Mouse (Mus musculus): ENCODE results near the gene Rarres1.

Gene Rarres1

DNA sequence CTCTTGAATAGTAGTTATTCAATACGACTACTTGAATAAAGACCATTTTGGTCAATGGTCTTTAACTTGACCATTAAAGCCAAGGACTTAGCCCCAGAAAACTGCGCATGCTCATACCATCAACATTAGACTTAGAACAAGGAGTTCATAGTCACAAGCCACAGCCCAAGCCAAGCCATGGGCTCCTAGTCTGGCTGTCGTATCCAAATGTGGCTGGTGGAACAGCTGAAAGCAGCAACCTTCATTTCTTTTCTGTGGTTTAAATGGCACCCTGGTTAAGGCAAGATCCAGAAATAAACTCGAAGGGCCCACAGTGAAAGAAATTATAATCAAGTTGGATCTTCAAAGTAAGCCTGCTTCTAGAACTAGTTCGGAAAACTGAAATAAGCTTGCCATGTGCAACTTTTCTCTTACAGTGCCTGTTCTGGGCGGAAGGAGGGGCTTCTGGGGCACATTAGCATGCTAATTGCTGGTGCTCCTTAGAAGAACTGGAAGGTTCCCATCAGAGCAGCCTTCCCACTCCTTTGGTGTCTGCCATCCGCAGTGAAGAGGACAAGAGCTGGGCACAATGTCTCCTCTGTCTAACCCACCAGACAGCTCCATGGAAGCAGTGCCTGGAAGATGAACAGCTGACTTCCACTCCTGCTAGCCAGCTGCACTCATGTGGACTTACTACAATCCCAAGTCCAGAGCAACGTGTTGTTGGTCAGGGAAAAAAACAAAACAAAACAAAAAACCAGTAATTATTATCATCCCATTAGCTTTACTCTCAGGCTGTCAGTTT, 23.0 kb downstream of the Rarres1 start:
- DNase-seq, result no peak

DNA sequence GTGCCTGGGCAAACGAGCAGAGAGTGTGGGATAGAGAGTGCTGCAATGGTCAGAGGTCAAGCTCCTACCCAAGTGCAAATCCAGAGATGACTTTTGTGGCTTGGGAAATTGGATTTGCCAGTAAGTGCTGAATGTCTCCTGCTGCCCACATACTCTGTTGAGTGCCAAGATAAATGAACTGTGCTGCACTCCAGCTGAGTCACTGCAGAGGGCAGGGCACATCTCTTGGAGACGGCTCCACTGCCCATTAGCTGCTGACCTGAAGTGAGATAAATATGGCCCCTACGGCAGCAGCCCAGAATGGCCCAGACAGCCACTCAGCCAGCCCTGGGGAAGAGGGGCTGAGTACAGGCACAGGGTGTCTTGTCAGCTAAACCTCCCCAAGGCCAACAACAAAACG, 25.2 kb downstream of the Rarres1 start:
- DNase-seq, result no peak

DNA sequence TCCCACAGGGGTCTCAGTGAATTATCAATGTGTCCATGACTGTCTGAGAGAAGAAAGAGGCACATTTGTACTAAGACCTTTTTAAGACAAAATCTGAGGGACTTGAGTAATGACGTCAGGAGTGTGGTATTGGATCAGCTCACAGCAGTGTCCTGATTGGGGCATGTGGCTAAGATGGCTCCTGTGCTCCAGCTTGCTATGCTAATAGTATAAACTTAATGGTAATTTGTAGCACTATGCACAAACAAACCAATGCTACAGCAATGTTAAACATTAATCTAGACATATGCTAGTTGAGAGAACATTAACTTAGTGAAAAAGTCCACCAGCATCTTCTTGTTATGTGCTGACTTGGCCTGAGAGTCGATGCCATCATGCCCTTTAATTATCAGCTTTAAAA, 30.1 kb downstream of the Rarres1 start:
- DNase-seq, result no peak

DNA sequence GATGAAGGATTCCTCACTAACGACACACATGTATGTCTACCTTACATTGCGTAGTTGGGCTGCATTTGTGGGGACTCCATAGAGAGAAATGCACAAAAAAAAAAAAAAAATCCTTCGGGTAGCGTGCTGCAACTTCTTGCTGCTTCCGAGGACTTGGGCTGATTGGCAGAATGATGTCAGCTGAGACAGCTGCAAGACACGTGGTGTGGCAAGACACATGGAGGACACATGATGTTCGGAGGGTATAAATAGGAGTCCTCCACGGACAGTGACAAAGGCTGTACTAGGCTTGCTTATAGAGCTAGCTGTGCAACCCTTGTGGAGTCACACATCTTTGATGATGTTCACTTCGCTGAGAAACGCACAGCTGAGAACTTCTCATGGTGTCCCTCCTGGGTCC, 32.9 kb downstream of the Rarres1 start:
- no peak for DNase-seq

DNA sequence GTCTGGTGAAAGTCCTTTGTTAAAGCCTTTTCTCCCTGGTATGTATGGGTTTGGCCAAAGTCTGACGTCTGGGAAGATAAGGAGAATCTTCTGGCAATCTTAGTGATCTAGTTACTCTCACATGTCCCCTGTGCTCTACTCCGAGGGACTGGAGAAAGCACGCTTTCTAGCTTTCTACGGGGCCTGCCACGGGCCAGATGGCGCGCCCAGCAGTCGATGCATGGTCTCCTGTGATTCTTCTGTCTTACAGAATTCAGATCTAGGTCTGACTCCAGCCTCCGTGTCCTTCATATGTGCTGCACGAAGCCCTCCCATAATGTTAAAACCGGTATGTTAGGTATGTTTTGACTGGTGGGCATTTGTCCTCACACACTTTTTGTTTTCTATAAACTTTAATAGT, 35.5 kb downstream of the Rarres1 start:
- DNase-seq, result no peak

DNA sequence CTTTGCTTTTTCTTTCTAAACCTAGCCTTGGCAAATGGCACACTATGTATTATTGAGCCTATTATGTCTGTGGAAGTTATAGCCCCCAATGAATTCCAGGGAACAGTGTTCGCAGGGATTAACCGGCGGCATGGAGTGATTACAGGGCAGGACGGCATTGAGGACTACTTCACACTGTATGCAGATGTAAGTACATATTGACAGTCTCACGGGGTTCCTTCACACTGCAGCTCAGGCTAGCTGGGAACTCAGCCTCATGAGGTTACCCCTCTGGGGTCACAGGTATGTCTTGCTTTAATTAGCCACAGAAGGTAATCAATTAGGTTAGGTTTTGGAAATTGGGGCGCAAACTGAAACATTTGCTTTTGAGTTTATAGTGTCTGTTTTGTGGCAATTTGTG, 41.9 kb downstream of the Rarres1 start:
- no peak for DNase-seq

DNA sequence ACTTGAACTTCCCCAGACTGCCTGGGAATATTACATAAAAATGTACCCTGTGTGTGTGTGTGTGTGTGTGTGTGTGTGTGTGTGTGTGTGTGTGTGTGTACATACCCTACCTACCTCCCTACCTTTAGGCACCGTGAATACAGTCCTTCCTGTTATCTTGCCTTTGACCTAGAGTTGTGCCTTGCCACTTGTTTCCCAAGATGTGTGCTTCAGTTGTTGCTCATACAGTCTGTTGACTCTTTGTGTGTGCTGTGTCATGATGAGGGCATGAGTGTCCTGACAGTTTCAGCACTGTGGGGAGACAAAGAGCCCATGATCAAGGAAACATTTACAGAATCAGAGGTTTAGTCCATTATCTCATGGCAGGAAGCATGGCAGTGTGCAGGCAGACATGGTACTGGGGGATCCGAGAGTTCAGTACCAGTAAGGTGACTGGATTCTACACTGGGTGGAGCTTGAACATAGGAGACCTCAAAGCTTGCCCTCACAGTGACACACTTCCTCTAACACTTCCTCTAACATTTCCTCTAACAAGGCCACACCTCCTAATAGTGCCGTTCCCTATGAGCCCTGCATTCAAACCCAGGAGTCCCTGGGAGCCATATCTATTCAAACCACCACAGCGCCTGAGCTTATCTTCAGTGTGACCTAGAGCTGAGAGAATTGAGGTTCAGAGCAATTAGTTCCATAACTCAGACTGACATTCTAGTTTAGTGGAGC, 43.8 kb downstream of the Rarres1 start:
- DNase-seq, result no peak

DNA sequence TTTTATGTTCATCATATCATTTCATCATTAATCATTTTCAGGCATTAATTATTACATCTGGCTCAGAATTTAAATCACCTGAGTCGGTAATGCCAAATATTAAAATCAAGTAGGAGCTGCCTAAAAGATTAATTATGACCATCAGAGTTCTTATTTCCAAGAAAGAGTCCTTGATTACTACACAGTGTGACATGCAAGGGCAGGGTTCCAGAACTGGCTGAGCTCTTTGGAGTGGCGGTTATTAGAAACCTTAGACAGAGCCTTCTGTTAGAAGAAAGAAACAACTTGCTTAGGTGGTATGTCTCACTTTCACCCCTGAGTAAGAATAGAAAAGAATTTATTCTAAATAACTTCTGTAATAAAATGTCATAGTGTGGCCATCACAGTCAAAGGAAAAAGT, 48.0 kb downstream of the Rarres1 start:
- no peak for DNase-seq

DNA sequence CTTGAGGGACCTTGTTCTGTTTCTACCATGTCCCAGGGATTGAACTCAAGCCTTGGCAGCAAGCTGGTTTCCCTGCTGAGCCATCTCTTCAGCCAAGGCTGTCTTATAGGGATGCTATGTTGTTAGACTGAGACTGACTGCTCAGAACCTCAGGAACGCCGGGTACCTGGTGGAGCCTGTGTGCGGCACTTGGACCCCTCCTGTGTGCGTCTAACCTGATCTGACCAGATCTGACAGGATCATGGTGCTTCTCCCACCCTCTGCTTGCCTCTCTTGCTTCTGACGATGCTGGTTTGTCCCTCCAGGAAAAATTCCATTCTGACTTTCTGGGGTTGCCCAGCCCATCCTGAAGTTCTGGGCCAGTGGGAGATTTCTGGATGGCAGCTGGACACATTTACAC, 48.7 kb downstream of the Rarres1 start:
- DNase-seq, result no peak

DNA sequence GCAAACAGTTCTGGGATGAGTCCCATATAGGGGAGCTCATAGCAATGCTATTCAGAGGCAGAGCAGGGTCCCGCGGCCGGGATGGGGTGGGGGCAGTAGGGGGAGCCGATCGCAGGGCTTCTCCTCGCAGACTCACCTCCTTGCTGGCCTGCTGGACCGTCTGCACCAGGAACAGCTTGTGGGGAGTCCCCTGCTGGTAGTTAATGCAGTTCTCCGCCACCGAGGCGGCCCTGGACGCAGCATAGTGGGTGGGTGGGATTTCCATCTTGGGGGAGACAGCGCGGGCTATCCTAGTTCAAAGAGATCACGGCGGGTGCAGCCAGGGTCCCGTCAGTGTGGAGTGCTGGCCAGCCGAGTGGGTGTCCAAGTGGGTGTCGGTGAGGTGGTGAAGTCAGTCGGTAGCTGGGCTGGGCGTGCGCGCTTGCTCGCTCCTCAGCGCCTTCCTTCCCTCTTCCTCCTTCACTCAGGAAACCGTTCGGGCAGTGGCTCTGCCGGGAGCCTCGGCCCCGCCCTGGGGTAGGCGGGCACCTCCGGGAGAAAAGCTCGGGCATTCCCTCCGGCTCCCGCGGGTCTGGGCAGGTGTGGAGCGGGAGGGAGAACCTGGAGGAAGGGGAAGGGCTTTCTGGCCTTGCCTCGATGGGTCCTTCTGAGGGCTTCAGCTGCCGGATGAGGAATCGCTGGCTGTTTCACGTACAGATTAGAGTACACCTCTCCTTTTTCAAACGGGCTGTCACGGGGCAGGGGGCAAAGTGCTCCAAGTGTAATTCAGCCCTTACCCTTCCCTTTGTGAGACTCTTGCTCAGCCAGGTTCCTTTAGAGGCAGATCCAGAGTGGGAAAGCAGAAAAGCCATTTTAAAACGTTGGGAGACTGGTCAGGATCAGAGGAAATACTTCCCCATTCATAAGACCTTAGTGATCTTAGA, 51.6 kb downstream of the Rarres1 start, which contains the start of gene Lxn:
TSS of gene Lxn (minus strand) at position 477 of the 923 bp plus-strand sequence.
- peak; percentile 80 for DNase-seq

DNA sequence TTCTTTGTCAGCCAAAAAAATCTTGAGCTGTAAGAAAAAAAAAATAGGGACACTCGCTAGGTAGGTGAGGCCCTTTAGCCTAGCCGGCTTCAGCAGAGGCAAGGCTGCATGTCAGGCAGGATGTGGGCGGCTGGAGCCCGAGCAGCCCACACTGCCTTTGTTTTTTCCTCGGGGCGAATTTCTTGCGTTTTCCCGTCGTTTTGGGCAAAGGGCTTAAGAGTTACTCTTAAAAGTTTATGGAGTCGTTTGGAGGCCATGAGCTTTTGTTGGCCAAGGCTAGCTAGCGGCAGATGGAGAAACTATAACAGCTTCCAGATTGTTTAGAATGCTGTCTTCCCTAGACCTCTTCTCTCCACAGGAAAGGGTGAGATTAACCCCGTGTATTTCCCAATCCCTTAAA, 52.3 kb downstream of the Rarres1 start:
- DNase-seq, result no peak

DNA sequence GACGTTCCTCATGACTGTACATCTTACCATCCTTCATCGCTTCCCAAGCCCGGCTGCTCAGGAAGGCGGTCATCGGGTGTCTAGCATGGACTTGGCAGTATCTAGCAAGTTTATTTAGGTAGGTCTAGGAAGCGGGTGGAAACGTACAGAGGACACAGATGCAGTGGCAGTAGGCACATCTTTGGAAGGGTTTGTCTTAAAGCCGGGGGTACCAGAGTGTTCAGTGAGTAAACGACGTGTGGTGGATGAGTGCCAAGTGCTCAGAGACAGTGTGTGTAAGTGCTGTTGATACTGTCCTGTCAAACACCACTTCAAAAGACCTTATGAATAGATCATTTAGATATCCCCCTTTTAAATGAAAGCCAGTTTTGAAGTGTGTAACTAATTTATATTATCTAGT, 52.7 kb downstream of the Rarres1 start:
- no peak for DNase-seq

DNA sequence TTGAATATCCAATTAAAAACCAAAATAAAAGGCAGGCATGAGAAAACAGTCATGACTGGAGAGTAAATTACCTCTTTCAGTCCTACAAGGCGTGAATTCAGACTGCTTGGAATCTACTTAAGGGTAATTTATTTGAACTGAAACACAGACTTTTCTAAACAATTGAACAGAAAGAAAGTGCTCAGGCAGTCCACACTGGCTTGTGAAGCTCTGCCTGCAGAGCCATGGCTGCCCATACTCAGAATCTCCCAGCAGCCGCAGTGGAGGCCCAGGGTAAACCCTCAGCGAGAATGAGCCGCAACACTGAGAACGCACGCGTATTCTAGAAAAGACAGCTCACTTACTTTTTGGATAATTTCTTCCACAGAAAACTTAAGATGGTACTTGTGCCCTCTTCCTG, 53.3 kb downstream of the Rarres1 start:
- no peak for DNase-seq

DNA sequence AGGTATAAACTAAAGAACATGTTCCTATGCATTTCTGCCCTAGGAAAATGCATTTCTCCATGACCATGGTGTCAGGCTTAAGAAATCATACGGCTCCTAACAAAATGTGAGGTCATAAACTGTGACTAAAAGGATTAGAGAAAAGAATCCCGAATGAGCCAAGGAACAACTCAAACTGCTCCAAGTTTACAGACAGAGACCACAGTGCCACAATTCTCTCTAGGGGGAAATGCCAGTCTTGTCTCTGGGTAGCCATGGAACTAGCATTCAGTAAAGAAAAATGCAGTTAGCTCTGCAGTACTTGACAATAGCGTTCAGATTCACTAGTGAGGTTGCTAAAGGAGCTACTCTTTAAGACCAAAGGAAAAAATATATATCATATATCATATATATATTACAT, 55.4 kb downstream of the Rarres1 start:
- DNase-seq, result no peak

DNA sequence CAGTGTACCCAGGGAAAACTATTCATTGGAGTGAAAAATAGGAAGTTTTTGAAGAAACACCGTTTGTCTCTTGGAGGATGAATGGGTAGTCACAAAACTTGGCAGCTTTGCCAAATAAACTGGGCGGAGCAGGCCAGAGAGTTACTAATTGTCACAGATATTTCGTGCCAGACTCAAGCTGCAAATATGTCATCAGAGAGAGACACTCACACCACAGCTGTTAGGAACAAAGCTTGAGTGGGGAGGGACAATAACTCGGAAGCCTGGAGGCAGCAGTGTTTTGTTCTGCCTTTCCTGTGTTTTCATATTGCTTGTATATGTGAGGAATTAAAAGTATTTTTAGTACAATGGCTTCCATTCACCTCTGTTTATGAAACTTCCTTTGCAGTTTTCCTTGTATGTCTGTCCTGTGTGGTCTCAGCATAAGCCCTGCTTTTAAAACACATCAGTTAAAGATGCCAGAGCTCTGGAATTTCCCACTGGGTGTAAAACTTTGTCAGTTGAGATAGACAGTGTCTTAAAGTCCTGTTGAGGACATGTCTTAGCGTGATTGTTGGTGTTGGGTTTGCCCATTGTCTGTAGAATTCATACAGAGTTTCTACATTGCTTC, 64.6 kb downstream of the Rarres1 start:
- no peak for DNase-seq

DNA sequence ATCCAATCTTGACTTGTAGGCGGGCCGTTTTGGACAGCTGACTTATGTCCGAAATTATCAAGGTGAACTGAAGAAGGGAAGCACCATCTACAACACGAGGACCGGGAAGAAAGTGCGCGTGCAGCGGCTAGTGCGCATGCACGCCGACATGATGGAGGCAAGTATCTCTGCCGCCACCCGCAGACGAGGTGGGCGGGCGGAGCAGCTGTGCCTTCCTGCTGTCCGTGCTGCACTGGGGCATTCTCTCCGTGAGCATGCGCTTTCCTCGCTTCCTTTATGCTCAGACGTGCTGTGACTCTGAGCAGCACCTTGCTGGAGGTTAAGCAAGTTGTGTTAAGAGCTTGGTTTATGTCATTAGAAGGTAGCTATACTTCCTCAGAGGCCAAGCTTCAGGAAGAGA, 65.7 kb downstream of the Rarres1 start:
- no peak for DNase-seq

DNA sequence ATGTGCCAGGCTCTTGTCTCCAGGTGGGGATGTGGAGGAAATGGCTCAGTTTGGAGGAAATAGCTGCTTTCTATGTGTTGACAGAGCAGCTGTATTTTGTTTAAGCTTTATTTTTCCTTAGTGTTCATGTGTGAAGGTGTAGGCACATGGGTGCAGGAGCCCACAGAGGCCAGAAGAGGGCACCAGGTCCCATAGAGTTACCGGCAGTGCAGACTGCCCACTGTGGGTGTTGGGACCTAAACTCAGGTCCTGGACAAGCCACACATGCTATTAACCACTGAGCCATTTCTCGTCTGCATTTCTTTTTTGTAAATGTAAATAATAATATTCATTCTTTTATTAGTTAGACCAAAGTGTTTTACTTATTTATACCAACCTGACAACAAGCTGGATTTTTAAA, 68.2 kb downstream of the Rarres1 start:
- DNase-seq, result no peak

DNA sequence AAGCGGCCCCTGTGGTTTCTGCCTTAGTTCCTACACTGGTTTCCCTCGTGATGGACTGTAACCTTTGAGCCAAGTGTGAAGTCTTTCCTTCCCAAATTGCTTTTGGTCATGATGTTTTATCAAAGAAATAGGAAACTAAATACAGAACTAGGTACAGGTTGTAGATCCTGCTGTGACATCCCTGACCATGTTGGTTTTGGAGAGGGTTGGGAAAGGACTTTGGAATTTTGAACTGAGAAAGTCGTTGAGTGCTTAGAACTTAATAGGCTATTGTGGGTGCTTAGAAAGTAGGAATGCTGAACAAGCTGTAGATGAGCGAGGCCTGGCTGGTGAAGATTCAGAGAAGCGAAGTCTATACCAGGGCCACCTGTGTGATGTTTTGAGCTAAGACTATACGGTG, 81.3 kb downstream of the Rarres1 start:
- no peak for DNase-seq

DNA sequence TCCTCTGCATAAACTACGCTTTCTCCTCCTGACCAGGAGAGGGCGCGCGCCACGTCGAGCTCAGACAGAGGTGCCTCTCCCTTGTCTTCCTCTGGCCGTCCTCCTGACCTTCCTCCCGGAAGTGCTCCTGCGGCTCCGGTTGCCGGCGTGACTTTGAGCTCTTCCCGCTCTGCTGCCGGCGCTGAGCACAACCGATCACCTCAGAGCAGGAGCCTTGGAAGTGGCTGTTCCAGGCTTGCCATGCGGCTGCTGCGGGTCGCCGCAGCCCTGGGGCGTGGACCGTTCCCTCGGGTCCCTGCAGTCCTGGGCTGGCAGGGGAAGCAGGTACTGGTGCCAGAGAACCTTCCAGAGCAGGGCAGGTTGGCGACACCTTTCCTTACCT, 85.3 kb downstream of the Rarres1 start, which contains the start of gene Gfm1:
TSS of gene Gfm1 (plus strand) at position 98 of the 382 bp plus-strand sequence.
- DNase-seq, result peak; percentile 89

DNA sequence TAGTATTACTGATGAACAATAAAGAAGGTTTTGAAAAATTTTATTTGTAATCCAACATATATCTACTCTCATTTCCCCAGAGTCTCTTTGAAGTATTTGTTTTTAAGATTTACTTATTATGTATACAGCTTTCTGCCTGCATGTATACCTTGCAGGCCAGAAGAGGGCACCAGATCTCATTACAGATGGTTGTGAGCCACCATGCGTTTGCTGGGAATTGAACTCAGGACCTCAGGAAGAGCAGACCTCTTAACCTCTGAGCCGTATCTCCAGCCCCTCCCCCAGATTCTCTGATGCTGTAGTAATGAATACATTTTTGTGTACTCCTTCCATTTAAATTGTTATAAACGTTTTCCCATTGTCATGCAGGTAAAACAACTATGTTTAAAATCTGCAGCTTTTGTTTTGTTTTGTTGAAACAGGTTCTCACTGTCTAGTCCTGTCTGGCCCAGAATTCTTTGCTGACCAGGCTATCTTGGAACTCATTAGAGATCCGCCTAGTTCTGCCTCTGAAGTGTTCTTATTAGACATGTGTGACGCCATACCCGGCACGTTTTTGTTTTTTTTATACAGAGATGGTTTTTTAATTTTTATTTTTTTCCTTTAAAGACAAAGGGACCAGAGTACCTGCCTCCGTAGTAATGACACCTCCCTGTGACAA, 85.9 kb downstream of the Rarres1 start:
- DNase-seq, result no peak

Measured in kidney, adult 18-20 months (tissue).